ENCODE assay signal across 10 mouse cellular contexts in genomic region chr2:172699654-172700053, GRCm38 (mm10).
"Had no signal": no experiment of that assay in that cellular context is flagged by ENCODE, and none has a peak within 500 bp of the region (broad histone marks: within the 10 kb centered on the region; RNA-seq: fewer than 3 reads in every experiment).

No protein-coding gene starts in this region.

- H3K27ac ChIP-seq: kidney, postnatal 0 days; layer of hippocampus, adult 2 months; limb, embryonic 13.5 days; liver, embryonic 14.5 days; neural tube, embryonic 15.5 days had no signal

- H3K4me1 ChIP-seq: limb, embryonic 13.5 days; neural tube, embryonic 15.5 days had no signal

- H3K27me3 ChIP-seq: limb, embryonic 13.5 days; neural tube, embryonic 15.5 days had no signal

- H3K9ac ChIP-seq: limb, embryonic 13.5 days; liver, embryonic 14.5 days; neural tube, embryonic 15.5 days had no signal

- DNase-seq: kidney, adult 8-10 months; kidney, postnatal 4 days; lung, adult 18-20 months; midbrain, embryonic 14.5 days had no signal

- H3K4me2 ChIP-seq: limb, embryonic 13.5 days; neural tube, embryonic 15.5 days had no signal

- H3K4me3 ChIP-seq: layer of hippocampus, adult 2 months; limb, embryonic 13.5 days; myocyte; neural tube, embryonic 15.5 days had no signal

- H3K36me3 ChIP-seq: limb, embryonic 13.5 days; neural tube, embryonic 15.5 days had no signal

- H3K9me3 ChIP-seq: limb, embryonic 13.5 days; neural tube, embryonic 15.5 days had no signal
